Mouse (Mus musculus) embryonic facial prominence, embryonic 15.5 days (tissue): ENCODE measurements around the gene Mastl. TPM values are rescaled to one million over a fixed set of nuclear protein-coding genes. Genes with fewer than 3 reads are reported as not detected.

Source experiments
- ATAC-seq: fragments of 200-750 bp; cut with Nextera tagmentation; 2 replicates; pipeline ENCODE4 v1.8.0; 2017; ENCODE audit warnings: low read depth, moderate TSS enrichment; ENCODE audit not compliant: insufficient number of reproducible peaks, low FRiP score, low TSS enrichment
- H3K27ac ChIP-seq: fragments of 300-500 bp; sonication (generic); replicated peaks from 2 replicates; pipeline ENCODE4 v1.5.1; 2015; ENCODE audit warnings: mild to moderate bottlenecking, inconsistent platforms
- H3K27me3 ChIP-seq: fragments of 300-500 bp; sonication (generic); 2 replicates; pipeline ENCODE4 v1.6.1; 2015; ENCODE audit warnings: inconsistent platforms
- H3K36me3 ChIP-seq: fragments of 300-500 bp; sonication (generic); 2 replicates; pipeline ENCODE4 v1.6.1; 2015; ENCODE audit warnings: mild to moderate bottlenecking, inconsistent platforms
- H3K4me1 ChIP-seq: fragments of 300-500 bp; sonication (generic); 2 replicates; pipeline ENCODE4 v1.6.1; 2015; ENCODE audit warnings: inconsistent platforms
- H3K4me2 ChIP-seq: fragments of 300-500 bp; sonication (generic); replicated peaks from 2 replicates; pipeline ENCODE4 v1.6.1; 2015; ENCODE audit warnings: mild to moderate bottlenecking, inconsistent platforms
- H3K4me3 ChIP-seq: fragments of 300-500 bp; sonication (generic); replicated peaks from 2 replicates; pipeline ENCODE4 v1.5.1; 2015; ENCODE audit warnings: mild to moderate bottlenecking, inconsistent platforms
- H3K9ac ChIP-seq: fragments of 300-500 bp; sonication (generic); 2 replicates; pipeline ENCODE4 v1.6.1; 2015; ENCODE audit warnings: inconsistent platforms
- H3K9me3 ChIP-seq: fragments of 300-500 bp; sonication (generic); replicated peaks from 2 replicates; pipeline ENCODE4 v1.6.1; 2016; ENCODE audit warnings: inconsistent platforms
- WGBS: fragments of 180-500 bp; shearing (Covaris S2); methylation state at CpG from one replicate; pipeline ENCODE4 v1.1.7; 2015; 5-methylcytosine and 5-hydroxymethylcytosine counted together
- polyA plus RNA-seq: library from polyadenylated mRNA; unstranded; fragments of >200 nt; fragmentation: Nextera tagmentation; extraction: Ambion mirVana; gene quantifications from 2 replicates; pipeline ENCODE4 v1.2.1, GENCODE M21; 2015

The Mastl gene
- 7.8 and 8.5 TPM in 2 replicates for polyA plus RNA-seq

DNA sequence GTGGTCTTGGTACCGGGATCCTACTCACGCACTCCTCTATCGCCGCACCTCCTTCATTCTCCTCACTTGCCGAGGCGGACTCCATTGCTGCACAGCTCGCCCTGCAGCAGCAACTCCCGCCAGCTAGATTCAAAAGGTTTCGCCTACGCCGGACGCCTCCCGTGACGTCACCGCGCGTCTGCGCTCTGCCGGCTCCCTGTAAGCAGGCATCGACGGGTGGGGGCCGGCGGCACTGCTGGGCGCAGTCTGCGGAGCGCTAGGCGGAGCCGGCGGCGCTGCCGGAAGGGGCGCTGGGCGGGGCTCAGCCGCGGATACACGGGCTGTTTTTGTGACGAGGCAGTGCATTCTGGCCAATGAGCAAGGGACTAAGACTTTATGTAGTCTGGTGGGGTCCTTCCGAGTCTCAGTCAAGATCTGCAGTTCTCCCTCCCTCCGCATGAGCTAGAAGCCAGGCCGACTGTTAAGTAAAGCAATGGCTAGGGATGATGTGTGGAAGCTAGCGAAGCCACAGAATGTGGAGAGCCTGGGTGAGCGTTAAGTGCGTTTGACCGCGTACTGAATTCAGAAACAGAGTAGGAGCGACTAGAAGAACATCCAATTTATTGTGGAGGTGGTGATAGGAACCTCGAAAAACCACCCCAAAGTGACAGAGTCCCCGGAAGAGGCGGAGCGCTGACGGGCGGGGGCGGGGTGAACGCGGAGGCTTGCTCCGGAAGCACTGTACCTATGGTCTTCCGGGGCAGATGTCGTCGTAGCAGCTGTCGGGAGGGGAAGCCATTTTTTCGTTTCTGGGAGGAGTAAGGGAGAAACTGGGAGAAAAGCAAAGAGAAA lies at the start of gene Mastl, which contains the start of gene Yme1l1:
Gene Mastl, minus strand, starts transcription at position 248 of the 831 bp plus-strand sequence.
Gene Yme1l1, plus strand, starts transcription at position 593 of the 831 bp plus-strand sequence.
- H3K4me1 ChIP-seq = peaks cover 21% of the 10 kb centered on the region
- H3K4me2 ChIP-seq = peak within 1 kb of the TSS; percentile 83
- peak within 1 kb of the TSS; percentile 100 for H3K27ac ChIP-seq
- under 1% methylated on average over 61 of the region's 61 CpGs for WGBS
- peak within 1 kb of the TSS; percentile 74 for H3K9ac ChIP-seq
- no peaks in the 10 kb centered on the region for H3K9me3 ChIP-seq
- peak; percentile 99 for ATAC-seq
- peak within 1 kb of the TSS; percentile 89 for H3K4me3 ChIP-seq
- H3K27me3 ChIP-seq = no peaks in the 10 kb centered on the region
- no peaks in the 10 kb centered on the region for H3K36me3 ChIP-seq

DNA sequence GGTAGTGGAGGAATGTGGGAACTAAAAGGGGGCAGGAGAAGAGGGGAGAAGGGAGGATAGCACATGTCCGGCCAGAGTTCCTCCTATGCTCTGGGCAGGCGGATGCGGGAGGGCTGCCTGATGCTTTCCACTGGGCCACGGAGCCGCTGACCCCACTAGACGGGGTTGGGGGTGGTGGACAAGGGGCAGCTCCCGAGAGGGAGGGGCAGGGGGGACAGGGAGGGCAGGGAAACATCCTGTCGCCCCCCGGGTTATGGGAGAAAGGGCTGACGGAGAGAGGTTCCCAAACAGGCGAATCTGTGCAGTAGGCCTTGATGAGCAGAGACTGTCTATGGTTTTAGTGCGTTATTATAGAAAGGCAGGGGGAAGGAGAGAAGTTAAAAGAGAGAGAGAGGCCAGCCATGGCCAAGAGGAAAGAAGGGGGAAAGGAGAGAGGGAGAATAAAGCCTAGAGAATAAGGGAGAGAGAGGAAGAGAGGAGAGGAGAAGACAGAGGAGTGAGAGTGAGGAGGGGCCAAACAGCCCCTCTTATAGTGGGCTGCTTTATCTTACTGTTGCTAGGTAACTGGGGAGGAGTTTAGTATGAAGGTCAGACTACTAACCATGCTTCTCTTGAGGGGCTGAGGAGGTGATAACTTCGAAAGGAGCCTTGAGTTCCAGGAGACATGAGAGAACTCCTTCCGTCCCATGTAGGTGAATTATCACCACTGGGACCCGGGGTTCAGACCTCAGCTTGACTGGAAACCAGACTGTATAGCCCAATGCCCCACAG lies 47.3 kb upstream of the Mastl start:
- Histone ChIP-seq H3K4me3 (no peak overlapping the region), H3K9ac (no peak overlapping the region), H3K36me3 (peaks cover 11% of the 10 kb centered on the region), H3K4me1 (no peaks in the 10 kb centered on the region), H3K27ac (no peak overlapping the region), H3K4me2 (no peak overlapping the region), H3K9me3 (no peaks in the 10 kb centered on the region), H3K27me3 (no peaks in the 10 kb centered on the region)
- ATAC-seq = no peak
- WGBS = 57% methylated on average over 15 of the region's 15 CpGs

DNA sequence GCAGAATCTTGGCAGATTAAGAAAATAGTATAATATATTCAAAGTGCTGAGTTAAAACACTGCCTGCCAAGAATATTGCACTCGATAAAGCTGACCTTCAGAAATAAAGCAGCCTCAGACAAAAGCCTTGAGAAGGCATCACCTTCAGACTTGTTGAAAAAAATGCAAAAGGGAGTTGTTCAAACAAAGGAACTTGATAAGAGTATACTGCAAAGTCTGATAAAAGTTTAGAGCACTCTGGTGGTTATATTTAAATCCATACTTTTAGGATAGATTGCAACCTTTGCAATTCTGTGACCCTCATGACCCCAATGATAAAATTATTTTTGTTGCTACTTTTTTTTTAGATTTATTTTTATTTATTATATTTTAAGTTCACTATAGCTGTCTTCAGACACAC lies 45.2 kb upstream of the Mastl start:
- no peak for ATAC-seq
- no peak overlapping the region for H3K9ac ChIP-seq
- H3K27ac ChIP-seq = no peak overlapping the region
- no peaks in the 10 kb centered on the region for H3K9me3 ChIP-seq
- H3K4me1 ChIP-seq = no peaks in the 10 kb centered on the region
- H3K4me3 ChIP-seq = no peak overlapping the region
- H3K27me3 ChIP-seq = no peaks in the 10 kb centered on the region
- H3K4me2 ChIP-seq = no peak overlapping the region
- 88% methylated on average over 1 of the region's 1 CpGs for WGBS
- peaks cover 17% of the 10 kb centered on the region for H3K36me3 ChIP-seq

DNA sequence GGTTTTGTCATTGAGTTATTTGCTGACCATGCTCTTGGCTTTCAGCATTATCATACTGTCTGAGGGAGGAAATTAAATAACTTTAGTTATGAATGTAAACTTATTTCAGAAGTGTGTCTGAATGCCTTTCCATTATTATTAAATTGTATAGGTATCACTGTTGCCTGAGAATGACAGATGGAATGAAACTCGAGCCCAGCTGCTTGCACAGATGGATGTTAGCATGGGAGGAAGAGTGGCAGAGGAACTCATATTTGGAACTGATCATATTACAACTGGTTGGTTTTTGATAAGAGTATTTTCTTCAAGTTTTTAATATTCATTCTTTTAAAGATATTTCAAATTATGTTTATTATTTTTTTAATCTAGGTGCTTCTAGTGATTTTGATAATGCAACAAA lies 38.5 kb upstream of the Mastl start:
- Histone ChIP-seq H3K9ac (no peak overlapping the region), H3K9me3 (no peaks in the 10 kb centered on the region), H3K4me3 (no peak overlapping the region), H3K27ac (no peak overlapping the region), H3K27me3 (no peaks in the 10 kb centered on the region), H3K4me2 (no peak overlapping the region), H3K4me1 (no peaks in the 10 kb centered on the region), H3K36me3 (peaks cover 54% of the 10 kb centered on the region)
- WGBS = 84% methylated on average over 1 of the region's 1 CpGs
- ATAC-seq = no peak

DNA sequence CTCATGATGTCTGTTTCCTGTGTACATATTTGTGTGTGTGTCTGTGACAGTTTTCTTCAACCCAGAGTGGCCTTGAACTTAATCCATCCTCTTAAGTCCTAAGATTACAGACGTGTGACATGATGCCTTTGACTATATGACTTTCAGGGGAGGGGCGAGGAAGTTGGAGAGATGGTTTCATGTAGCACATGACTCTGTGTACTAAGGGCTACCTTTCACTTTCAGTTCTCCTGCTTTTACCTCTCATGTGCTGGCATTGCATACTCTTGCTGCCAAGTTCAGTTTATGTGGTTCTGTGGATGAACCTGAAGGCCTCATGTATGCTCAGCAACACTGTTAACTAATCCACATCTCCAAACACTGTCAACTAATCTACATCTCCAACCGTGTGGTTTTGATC lies 16.5 kb upstream of the Mastl start:
- Histone ChIP-seq H3K4me3 (no peak overlapping the region), H3K4me1 (no peaks in the 10 kb centered on the region), H3K9ac (no peak overlapping the region), H3K27me3 (no peaks in the 10 kb centered on the region), H3K36me3 (peaks cover 67% of the 10 kb centered on the region), H3K27ac (no peak overlapping the region), H3K4me2 (no peak overlapping the region), H3K9me3 (no peaks in the 10 kb centered on the region)
- WGBS = 69% methylated on average over 3 of the region's 3 CpGs
- ATAC-seq = no peak

DNA sequence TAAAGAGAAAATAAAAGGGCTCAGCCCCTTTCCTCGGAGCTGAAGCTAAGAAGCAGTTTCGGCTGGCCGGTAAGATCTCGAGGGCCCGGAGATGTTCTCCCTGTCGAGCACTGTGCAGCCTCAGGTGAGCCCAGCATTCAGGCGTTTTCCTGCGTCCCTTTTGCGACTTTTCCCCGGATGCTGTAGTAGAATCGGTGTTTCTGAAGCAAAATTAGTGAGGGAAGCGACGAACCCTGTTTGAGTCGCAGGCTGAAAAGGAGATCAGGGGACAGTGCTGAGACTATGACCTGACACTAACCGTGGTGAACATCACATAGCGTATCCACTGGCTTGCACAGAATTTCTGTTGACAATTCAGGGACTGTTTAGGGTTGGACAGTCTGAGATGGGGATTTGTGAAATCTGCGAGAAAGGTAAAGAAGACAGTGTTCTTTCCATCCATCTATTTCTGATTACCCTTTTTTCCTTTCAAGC lies 821 bp upstream of the Mastl start:
- no peaks in the 10 kb centered on the region for H3K27me3 ChIP-seq
- under 1% methylated on average over 17 of the region's 17 CpGs for WGBS
- peaks cover 21% of the 10 kb centered on the region for H3K4me1 ChIP-seq
- H3K4me2 ChIP-seq = peak overlapping the region; percentile 83
- no peaks in the 10 kb centered on the region for H3K36me3 ChIP-seq
- peak; percentile 1; the same call in 1 of the 2 replicates for ATAC-seq
- peak overlapping the region; percentile 74 for H3K9ac ChIP-seq
- no peaks in the 10 kb centered on the region for H3K9me3 ChIP-seq
- H3K27ac ChIP-seq = peak overlapping the region; percentile 100
- peak overlapping the region; percentile 89 for H3K4me3 ChIP-seq

DNA sequence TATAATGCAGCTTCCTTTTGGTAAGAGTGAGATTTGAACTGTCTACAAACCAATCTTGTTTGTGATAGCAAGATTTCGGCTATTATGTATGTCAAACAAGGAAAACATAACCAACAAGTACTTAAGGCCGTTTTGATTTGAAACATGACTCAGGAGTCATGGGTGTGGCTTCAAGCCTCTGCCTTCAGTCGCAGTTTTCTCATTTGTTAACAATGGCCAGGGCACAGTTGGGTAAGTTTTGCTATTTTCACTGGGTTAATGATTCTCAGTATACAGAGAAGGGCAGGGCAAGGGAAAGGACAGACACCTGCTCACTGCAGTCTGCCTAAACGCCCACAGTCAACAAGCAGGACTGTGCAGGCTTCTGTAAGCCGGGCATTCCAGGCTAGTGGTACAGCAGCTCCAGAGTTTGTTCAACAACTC lies 614 bp downstream of the Mastl start:
- Histone ChIP-seq H3K4me2 (peak overlapping the region; percentile 83), H3K9ac (peak overlapping the region; percentile 51), H3K4me1 (peaks cover 21% of the 10 kb centered on the region), H3K9me3 (no peaks in the 10 kb centered on the region), H3K27me3 (no peaks in the 10 kb centered on the region), H3K27ac (peak overlapping the region; percentile 100), H3K4me3 (peak overlapping the region; percentile 89), H3K36me3 (no peaks in the 10 kb centered on the region)
- no peak for ATAC-seq
- WGBS = 6% methylated on average over 5 of the region's 5 CpGs

DNA sequence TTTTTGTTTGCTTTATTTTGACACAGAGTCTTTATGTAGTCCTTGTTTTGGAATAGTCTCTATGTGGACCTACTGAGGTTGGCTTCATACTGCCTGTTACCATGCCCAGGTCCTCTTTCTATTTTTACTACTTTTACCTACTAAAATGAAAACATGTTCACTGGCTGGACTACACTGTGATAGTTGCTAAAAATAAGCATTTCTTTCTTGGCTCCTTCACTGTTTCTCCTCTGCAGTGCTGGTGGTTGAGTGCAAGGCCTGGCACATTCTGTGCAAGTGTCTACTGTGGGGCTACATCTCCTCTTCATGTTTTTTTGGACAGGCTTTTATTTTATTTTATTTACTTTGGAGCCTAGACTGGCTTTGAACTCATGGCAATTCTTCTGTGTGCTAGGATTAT lies 36.3 kb downstream of the Mastl start:
- H3K4me1 ChIP-seq = no peaks in the 10 kb centered on the region
- ATAC-seq = no peak
- H3K9ac ChIP-seq = no peak overlapping the region
- H3K27me3 ChIP-seq = no peaks in the 10 kb centered on the region
- H3K9me3 ChIP-seq = no peaks in the 10 kb centered on the region
- no peak overlapping the region for H3K27ac ChIP-seq
- H3K4me3 ChIP-seq = no peak overlapping the region
- peaks cover 15% of the 10 kb centered on the region for H3K36me3 ChIP-seq
- no peak overlapping the region for H3K4me2 ChIP-seq

DNA sequence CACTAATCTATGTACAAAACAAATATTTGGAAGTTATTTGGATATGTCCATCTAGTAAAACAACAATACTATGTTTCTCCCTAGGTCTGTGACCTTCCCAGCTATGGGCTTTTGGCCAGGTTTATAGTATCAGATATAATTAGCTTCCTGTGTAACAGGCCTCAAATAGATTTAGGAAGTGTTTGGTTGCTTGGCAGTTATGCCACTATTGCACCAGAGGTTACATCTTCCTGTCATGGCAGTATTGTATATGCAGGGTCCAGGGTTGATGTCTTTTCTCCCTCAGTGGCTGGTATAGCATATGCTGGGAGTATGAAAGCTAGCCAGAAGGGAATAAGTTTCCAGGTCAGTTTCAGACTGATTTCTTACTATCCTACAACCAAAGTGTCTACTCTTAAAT lies 53.6 kb downstream of the Mastl start:
- Histone ChIP-seq H3K4me1 (no peaks in the 10 kb centered on the region), H3K9me3 (no peaks in the 10 kb centered on the region), H3K27me3 (no peaks in the 10 kb centered on the region), H3K4me3 (no peak overlapping the region), H3K27ac (no peak overlapping the region), H3K36me3 (peaks cover 15% of the 10 kb centered on the region), H3K4me2 (no peak overlapping the region), H3K9ac (no peak overlapping the region)
- no peak for ATAC-seq

DNA sequence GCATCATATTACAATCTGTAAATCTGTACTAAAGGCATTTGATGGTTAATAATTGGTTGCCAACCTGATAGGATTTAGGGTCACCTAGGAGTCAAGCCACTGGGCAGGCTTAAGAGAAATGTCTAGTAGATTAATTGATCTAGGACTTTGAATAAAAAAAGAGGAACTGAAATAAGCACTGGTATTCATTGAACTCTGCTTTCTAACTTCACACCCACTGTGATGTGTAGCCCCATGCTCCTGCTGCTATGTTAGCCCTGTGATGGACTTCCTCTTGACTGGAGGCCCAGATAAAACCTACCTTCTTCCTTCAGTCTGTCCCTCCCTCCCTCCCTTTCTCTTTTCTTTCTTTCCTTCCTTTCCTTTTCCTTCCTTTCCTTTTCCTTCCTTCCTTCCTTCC lies 58.8 kb downstream of the Mastl start:
- no peak overlapping the region for H3K9ac ChIP-seq
- no peak overlapping the region for H3K4me3 ChIP-seq
- no peaks in the 10 kb centered on the region for H3K9me3 ChIP-seq
- no peak overlapping the region for H3K27ac ChIP-seq
- no peaks in the 10 kb centered on the region for H3K27me3 ChIP-seq
- no peak for ATAC-seq
- H3K4me2 ChIP-seq = no peak overlapping the region
- H3K4me1 ChIP-seq = no peaks in the 10 kb centered on the region
- H3K36me3 ChIP-seq = peaks cover 27% of the 10 kb centered on the region

DNA sequence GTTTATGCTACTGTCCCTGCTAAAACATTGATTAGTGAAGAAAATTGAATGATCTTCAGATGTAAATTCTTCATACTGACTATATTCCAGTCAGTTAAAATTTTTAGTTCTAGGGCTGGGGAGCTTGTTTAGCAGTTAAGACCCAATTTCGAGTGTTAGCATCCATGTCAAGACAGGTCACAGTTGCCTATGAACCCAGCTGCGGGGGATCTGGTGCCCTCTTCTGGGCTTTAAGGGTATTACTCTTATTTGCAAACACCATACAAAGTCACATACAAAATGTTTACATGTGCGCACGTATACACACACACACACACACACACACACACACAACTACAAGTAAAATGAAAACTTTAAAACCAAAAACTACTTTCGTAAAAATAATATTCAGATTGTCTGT lies 63.6 kb downstream of the Mastl start:
- H3K4me1 ChIP-seq = no peaks in the 10 kb centered on the region
- H3K9ac ChIP-seq = no peak overlapping the region
- H3K4me2 ChIP-seq = no peak overlapping the region
- peaks cover 48% of the 10 kb centered on the region for H3K36me3 ChIP-seq
- H3K9me3 ChIP-seq = no peaks in the 10 kb centered on the region
- 48% methylated on average over 5 of the region's 5 CpGs for WGBS
- ATAC-seq = no peak
- no peak overlapping the region for H3K27ac ChIP-seq
- H3K4me3 ChIP-seq = no peak overlapping the region
- no peaks in the 10 kb centered on the region for H3K27me3 ChIP-seq
